Mouse (Mus musculus): ENCODE data around the gene Golga3. TPM values are rescaled to one million over a fixed set of nuclear protein-coding genes. Genes with fewer than 3 reads are reported as not detected.

The Golga3 gene
- polyA plus RNA-seq, 1 experiment from 2014 or later, result 26.7 TPM

DNA sequence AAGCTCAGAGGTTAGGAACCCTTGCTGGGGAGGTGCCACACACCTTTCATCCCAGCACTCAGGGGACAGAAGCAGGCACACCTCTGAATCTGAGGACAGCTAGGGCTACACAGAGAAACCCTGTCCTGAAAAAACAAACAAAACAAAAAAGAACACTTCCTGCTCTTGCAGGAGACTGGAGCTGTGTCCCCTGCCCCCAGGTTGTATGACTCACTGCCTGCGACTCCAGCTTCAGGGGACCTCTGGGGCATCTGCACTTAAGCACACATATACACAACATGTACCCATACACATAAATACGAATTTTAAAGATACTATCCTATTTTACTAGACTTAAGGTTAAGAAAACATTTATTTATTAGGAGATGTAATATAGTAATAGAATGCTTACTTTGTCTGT is 67.6 kb downstream of the Golga3 start:
- Histone ChIP-seq H3K9me3 (no peaks in the 10 kb centered on the region), H3K4me2 (replicated peaks) (no peak overlapping the region), H3K27me3 (no peaks in the 10 kb centered on the region), H3K9ac (no peak overlapping the region), H3K27ac (no peak overlapping the region), H3K36me3 (peaks cover 90% of the 10 kb centered on the region), H3K4me3 (no peak overlapping the region), H3K4me1 (no peaks in the 10 kb centered on the region)
- WGBS, result 82% methylated on average over 2 of the region's 2 CpGs
- no peak for ATAC-seq (ENCODE audit: insufficient number of reproducible peaks, insufficient read depth, low FRiP score, low TSS enrichment)

DNA sequence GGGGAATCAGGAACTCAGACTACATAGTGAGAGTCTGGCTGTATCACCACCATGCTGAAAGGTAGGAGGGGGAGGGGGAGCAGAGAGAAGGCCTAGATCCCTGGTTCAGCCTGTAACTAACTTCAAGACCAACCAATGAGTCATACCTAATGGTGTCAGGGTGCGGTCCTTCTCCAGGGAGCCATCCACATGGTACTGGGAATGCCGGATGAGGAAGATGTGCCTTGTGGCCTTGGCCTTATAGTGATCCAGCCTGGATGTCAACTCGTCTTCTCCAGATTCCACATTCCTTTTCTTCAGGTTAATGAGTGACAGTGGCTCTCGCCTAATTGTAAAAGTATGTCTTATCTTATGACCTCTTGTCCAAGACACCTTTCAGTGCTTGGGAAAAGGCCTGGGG is 90.4 kb downstream of the Golga3 start:
- H3K9ac ChIP-seq, result no peak overlapping the region
- peaks cover 32% of the 10 kb centered on the region for H3K36me3 ChIP-seq
- no peak overlapping the region for H3K27ac ChIP-seq
- H3K27me3 ChIP-seq, result no peaks in the 10 kb centered on the region
- ATAC-seq (ENCODE audit: insufficient number of reproducible peaks, insufficient read depth, low FRiP score, low TSS enrichment), result no peak
- no peak overlapping the region for H3K4me3 ChIP-seq
- 88% methylated on average over 4 of the region's 4 CpGs for WGBS
- H3K4me1 ChIP-seq, result peaks cover 6% of the 10 kb centered on the region
- no peak overlapping the region for H3K4me2 ChIP-seq (replicated peaks)
- H3K9me3 ChIP-seq, result no peaks in the 10 kb centered on the region

GRCm38 (mm10) chr5:110269141-110270101 is 92.9 kb downstream of the Golga3 start, which contains the start of gene Pgam5:
Pgam5 (minus strand) TSS chr5:110269913.
- WGBS, result under 1% methylated on average over 62 of the region's 66 CpGs
- Histone ChIP-seq H3K27ac (peak within 1 kb of the TSS; percentile 72; the same call in 1 of the 2 replicates), H3K9ac (peak within 1 kb of the TSS; percentile 92), H3K4me1 (peaks cover 6% of the 10 kb centered on the region), H3K9me3 (no peaks in the 10 kb centered on the region), H3K4me3 (peak within 1 kb of the TSS; percentile 91), H3K27me3 (no peaks in the 10 kb centered on the region), H3K36me3 (peaks cover 30% of the 10 kb centered on the region), H3K4me2 (replicated peaks) (peak within 1 kb of the TSS; percentile 89)
- ATAC-seq (ENCODE audit: insufficient number of reproducible peaks, insufficient read depth, low FRiP score, low TSS enrichment), result peak; percentile 71; the same call in 1 of the 2 replicates

GRCm38 (mm10) chr5:110270242-110270641 is 93.7 kb downstream of the Golga3 start:
- H3K9ac ChIP-seq, result no peak overlapping the region
- peaks cover 6% of the 10 kb centered on the region for H3K4me1 ChIP-seq
- H3K36me3 ChIP-seq, result peaks cover 22% of the 10 kb centered on the region
- no peak overlapping the region for H3K27ac ChIP-seq
- H3K4me3 ChIP-seq, result no peak overlapping the region
- WGBS, result 87% methylated on average over 6 of the region's 6 CpGs
- no peak for ATAC-seq (ENCODE audit: insufficient number of reproducible peaks, insufficient read depth, low FRiP score, low TSS enrichment)
- no peaks in the 10 kb centered on the region for H3K27me3 ChIP-seq
- no peaks in the 10 kb centered on the region for H3K9me3 ChIP-seq
- no peak overlapping the region for H3K4me2 ChIP-seq (replicated peaks)

DNA sequence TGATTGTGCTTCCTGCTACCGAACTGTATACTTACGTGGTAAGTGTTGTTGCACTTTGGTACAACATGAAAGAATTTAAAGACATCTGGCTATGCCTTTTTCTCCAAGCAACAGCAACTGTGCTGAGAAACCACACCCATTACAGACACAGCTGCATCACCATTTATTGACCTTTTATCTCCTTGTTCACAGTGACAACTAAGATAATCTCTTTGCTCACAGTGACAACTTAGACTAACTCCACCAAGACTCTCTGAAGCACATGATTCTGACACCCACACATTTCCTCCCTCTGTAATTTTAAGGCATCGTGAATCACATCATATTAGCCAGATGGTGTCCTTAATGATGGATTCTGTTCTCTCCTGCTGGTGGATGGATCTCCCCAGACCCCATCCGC is 97.6 kb downstream of the Golga3 start:
- no peaks in the 10 kb centered on the region for H3K27me3 ChIP-seq
- H3K9me3 ChIP-seq, result no peaks in the 10 kb centered on the region
- H3K4me1 ChIP-seq, result no peaks in the 10 kb centered on the region
- no peak for ATAC-seq (ENCODE audit: insufficient number of reproducible peaks, insufficient read depth, low FRiP score, low TSS enrichment)
- 79% methylated on average over 4 of the region's 4 CpGs for WGBS
- H3K36me3 ChIP-seq, result no peaks in the 10 kb centered on the region
- no peak overlapping the region for H3K27ac ChIP-seq
- no peak overlapping the region for H3K9ac ChIP-seq
- H3K4me3 ChIP-seq, result no peak overlapping the region
- no peak overlapping the region for H3K4me2 ChIP-seq (replicated peaks)

GRCm38 (mm10) chr5:110274846-110275245 is 98.3 kb downstream of the Golga3 start:
- no peak overlapping the region for H3K27ac ChIP-seq
- H3K27me3 ChIP-seq, result no peaks in the 10 kb centered on the region
- ATAC-seq (ENCODE audit: insufficient number of reproducible peaks, insufficient read depth, low FRiP score, low TSS enrichment), result no peak
- no peak overlapping the region for H3K4me3 ChIP-seq
- WGBS, result 61% methylated on average over 2 of the region's 2 CpGs
- no peak overlapping the region for H3K4me2 ChIP-seq (replicated peaks)
- H3K9me3 ChIP-seq, result no peaks in the 10 kb centered on the region
- no peaks in the 10 kb centered on the region for H3K4me1 ChIP-seq
- H3K36me3 ChIP-seq, result no peaks in the 10 kb centered on the region
- no peak overlapping the region for H3K9ac ChIP-seq

Other genes with a start within 250 kb of the Golga3 start
- gene Zfp932, start 180.2 kb upstream of the Golga3 start, polyA plus RNA-seq (2016; fragmentation: Nextera tagmentation; extraction: Ambion mirVana), result 27.4 and 28.7 TPM in 2 replicates
- gene Gm17655, start 104.2 kb upstream of the Golga3 start, polyA plus RNA-seq (2016; fragmentation: Nextera tagmentation; extraction: Ambion mirVana), result 2.9 and 3.2 TPM in 2 replicates
- 1.2 and 1.5 TPM in 2 replicates for gene Gm35315, start 82.3 kb upstream of the Golga3 start, polyA plus RNA-seq (2016; fragmentation: Nextera tagmentation; extraction: Ambion mirVana)
- gene Plcxd1, start 76.7 kb upstream of the Golga3 start, polyA plus RNA-seq (2016; fragmentation: Nextera tagmentation; extraction: Ambion mirVana), result 1.4 and 1.7 TPM in 2 replicates
- gene Gtpbp6, start 68.5 kb upstream of the Golga3 start, polyA plus RNA-seq (2016; fragmentation: Nextera tagmentation; extraction: Ambion mirVana), result 43.1 and 47.2 TPM in 2 replicates
- 7.0 and 7.5 TPM in 2 replicates for gene Zfp605, start 66.6 kb upstream of the Golga3 start, polyA plus RNA-seq (2016; fragmentation: Nextera tagmentation; extraction: Ambion mirVana)
- 39.5 and 42.0 TPM in 2 replicates for gene Chfr, start 40.9 kb upstream of the Golga3 start, polyA plus RNA-seq (2016; fragmentation: Nextera tagmentation; extraction: Ambion mirVana)
- gene Ankle2, start 54.3 kb downstream of the Golga3 start, polyA plus RNA-seq (2016; fragmentation: Nextera tagmentation; extraction: Ambion mirVana), result 39.4 and 41.3 TPM in 2 replicates
- 80.7 TPM in 2 replicates for gene Pgam5, start 93.2 kb downstream of the Golga3 start, polyA plus RNA-seq (2016; fragmentation: Nextera tagmentation; extraction: Ambion mirVana)
- gene Pxmp2, start 109.5 kb downstream of the Golga3 start, polyA plus RNA-seq (2016; fragmentation: Nextera tagmentation; extraction: Ambion mirVana), result 7.1 and 9.0 TPM in 2 replicates
- gene Pole, start 109.6 kb downstream of the Golga3 start, polyA plus RNA-seq (2016; fragmentation: Nextera tagmentation; extraction: Ambion mirVana), result 35.3 and 40.5 TPM in 2 replicates
- 2.3 TPM in 2 replicates for gene P2rx2, start 166.5 kb downstream of the Golga3 start, polyA plus RNA-seq (2016; fragmentation: Nextera tagmentation; extraction: Ambion mirVana)
- not detected in 2 replicates for gene Lrcol1, start 168.0 kb downstream of the Golga3 start, polyA plus RNA-seq (2016; fragmentation: Nextera tagmentation; extraction: Ambion mirVana)

Data from embryonic facial prominence, embryonic 12.5 days (tissue).